Mouse (Mus musculus) hindbrain, embryonic 10.5 days (tissue): ENCODE data around the gene Lrit3. TPM values are rescaled to one million over a fixed set of nuclear protein-coding genes. Genes with fewer than 3 reads are reported as not detected.

Experiments used
- DNase-seq: peaks from one replicate; pipeline ENCODE4 v3.0.0-alpha.2; 2017; ENCODE audit warnings: low spot score
- H3K27ac ChIP-seq: fragments of 300-500 bp; sonication (generic); 2 replicates; pipeline ENCODE4 v1.5.1; 2016; ENCODE audit warnings: mild to moderate bottlenecking, moderate library complexity
- H3K27me3 ChIP-seq: fragments of 300-500 bp; sonication (generic); 2 replicates; pipeline ENCODE4 v1.6.1; 2016; ENCODE audit warnings: mild to moderate bottlenecking; ENCODE audit not compliant: poor library complexity, insufficient read depth, severe bottlenecking
- H3K36me3 ChIP-seq: fragments of 300-500 bp; sonication (generic); 2 replicates; pipeline ENCODE4 v1.6.1; 2016; ENCODE audit warnings: mild to moderate bottlenecking, moderate library complexity
- H3K4me1 ChIP-seq: fragments of 300-500 bp; sonication (generic); replicated peaks from 2 replicates; pipeline ENCODE4 v1.6.1; 2016; ENCODE audit warnings: mild to moderate bottlenecking
- H3K4me3 ChIP-seq: fragments of 300-500 bp; sonication (generic); 2 replicates; pipeline ENCODE4 v1.5.1; 2016; ENCODE audit warnings: mild to moderate bottlenecking, moderate library complexity
- H3K9me3 ChIP-seq: fragments of 300-500 bp; sonication (generic); 2 replicates; pipeline ENCODE4 v1.6.1; 2016; ENCODE audit warnings: mild to moderate bottlenecking, moderate library complexity
- WGBS: fragments of 180-500 bp; shearing (Covaris S2); methylation state at CpG from one replicate; pipeline ENCODE4 v1.1.7; 2016; 5-methylcytosine and 5-hydroxymethylcytosine counted together
- polyA plus RNA-seq: library from polyadenylated mRNA; unstranded; fragments of >200 nt; fragmentation: Nextera tagmentation; extraction: Ambion mirVana; gene quantifications from 2 replicates; pipeline ENCODE4 v1.2.1, GENCODE M21; 2016

Gene Lrit3
- polyA plus RNA-seq, 1 experiment from 2014 or later, result not detected

GRCm38 (mm10) chr3:129823293-129823692, 19.5 kb upstream of the Lrit3 start:
- Histone ChIP-seq H3K9me3 (no peaks in the 10 kb centered on the region), H3K4me3 (no peak overlapping the region), H3K27ac (no peak overlapping the region), H3K4me1 (no peaks in the 10 kb centered on the region), H3K27me3 (no peaks in the 10 kb centered on the region), H3K36me3 (peaks cover 65% of the 10 kb centered on the region)
- no peak for DNase-seq
- 59% methylated on average over 5 of the region's 5 CpGs for WGBS

- WGBS, result 80% methylated on average over 11 of the region's 11 CpGs
- DNase-seq, result no peak
- peaks cover 59% of the 10 kb centered on the region for H3K36me3 ChIP-seq
Observed at GRCm38 (mm10) chr3:129822206-129822775, 18.5 kb upstream of the Lrit3 start, which contains the start of gene Rrh. Gene Rrh (minus strand): TSS chr3:129822587.

GRCm38 (mm10) chr3:129821736-129822135, 17.9 kb upstream of the Lrit3 start:
- Histone ChIP-seq H3K4me1 (no peaks in the 10 kb centered on the region), H3K27ac (no peak overlapping the region), H3K4me3 (no peak overlapping the region), H3K27me3 (no peaks in the 10 kb centered on the region), H3K36me3 (peaks cover 54% of the 10 kb centered on the region), H3K9me3 (no peaks in the 10 kb centered on the region)
- 87% methylated on average over 8 of the region's 8 CpGs for WGBS
- DNase-seq, result no peak

More at GRCm38 (mm10) chr3:129822206-129822775, 18.5 kb upstream of the Lrit3 start, which contains the start of gene Rrh:
- H3K27me3 ChIP-seq, result no peaks in the 10 kb centered on the region
- H3K27ac ChIP-seq, result no peak within 1 kb of the TSS
- H3K4me1 ChIP-seq, result no peaks in the 10 kb centered on the region
- H3K4me3 ChIP-seq, result no peak within 1 kb of the TSS
- H3K9me3 ChIP-seq, result no peaks in the 10 kb centered on the region

- Histone ChIP-seq H3K9me3 (no peaks in the 10 kb centered on the region), H3K27ac (no peak overlapping the region), H3K4me3 (no peak overlapping the region), H3K27me3 (no peaks in the 10 kb centered on the region), H3K4me1 (no peaks in the 10 kb centered on the region), H3K36me3 (peaks cover 45% of the 10 kb centered on the region)
- 71% methylated on average over 9 of the region's 9 CpGs for WGBS
- no peak for DNase-seq
Observed at GRCm38 (mm10) chr3:129820847-129821246, 17.0 kb upstream of the Lrit3 start.

- no peak for DNase-seq
- H3K27me3 ChIP-seq, result no peaks in the 10 kb centered on the region
- WGBS, result 88% methylated on average over 2 of the region's 2 CpGs
- H3K9me3 ChIP-seq, result no peaks in the 10 kb centered on the region
- H3K36me3 ChIP-seq, result no peaks in the 10 kb centered on the region
- H3K27ac ChIP-seq, result no peak overlapping the region
- H3K4me1 ChIP-seq, result no peaks in the 10 kb centered on the region
- no peak overlapping the region for H3K4me3 ChIP-seq
Observed at GRCm38 (mm10) chr3:129799011-129799410, 4.8 kb downstream of the Lrit3 start.

DNA sequence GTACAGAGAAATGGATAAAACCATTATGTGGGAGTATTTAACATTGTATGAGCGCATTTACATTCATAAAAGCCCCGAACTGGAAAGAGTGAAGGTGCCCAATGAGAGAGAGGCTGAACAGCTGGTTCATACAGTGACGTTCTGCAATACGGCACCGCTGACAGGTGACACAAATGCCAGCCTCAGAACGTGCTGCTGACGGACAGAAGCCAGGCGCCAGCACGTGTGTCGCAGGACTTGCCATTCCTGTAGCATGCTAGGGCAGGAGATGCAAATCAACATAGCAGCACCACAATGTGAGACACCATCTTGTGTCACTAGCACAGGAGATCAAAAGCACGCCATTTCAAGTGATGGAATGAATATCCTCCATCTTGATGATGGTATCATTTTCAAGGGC, 5.3 kb downstream of the Lrit3 start:
- no peak overlapping the region for H3K4me3 ChIP-seq
- H3K27ac ChIP-seq, result no peak overlapping the region
- no peaks in the 10 kb centered on the region for H3K4me1 ChIP-seq
- 89% methylated on average over 11 of the region's 11 CpGs for WGBS
- no peak for DNase-seq
- H3K27me3 ChIP-seq, result no peaks in the 10 kb centered on the region
- H3K9me3 ChIP-seq, result no peaks in the 10 kb centered on the region
- no peaks in the 10 kb centered on the region for H3K36me3 ChIP-seq

DNA sequence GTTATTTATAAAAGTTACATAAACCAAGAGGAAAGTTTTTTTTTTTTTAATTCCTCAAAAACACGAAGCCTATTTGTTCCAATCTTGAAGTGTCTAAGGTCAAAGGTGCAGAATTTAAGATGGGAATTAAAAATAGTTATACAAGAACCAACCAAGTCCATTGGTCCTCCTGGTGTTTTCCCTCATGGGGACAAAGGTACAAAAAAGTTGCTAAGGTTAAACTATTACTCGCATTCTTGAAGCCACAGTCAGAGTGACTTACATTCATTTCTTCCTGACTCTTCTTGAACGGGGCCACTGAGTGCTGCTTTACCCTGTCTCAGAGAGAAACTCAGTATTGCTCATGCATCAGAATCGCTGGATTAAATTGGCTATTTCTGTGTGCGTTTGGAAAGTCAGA, 6.5 kb downstream of the Lrit3 start:
- H3K27ac ChIP-seq, result no peak overlapping the region
- H3K4me1 ChIP-seq, result no peaks in the 10 kb centered on the region
- H3K9me3 ChIP-seq, result no peaks in the 10 kb centered on the region
- H3K36me3 ChIP-seq, result no peaks in the 10 kb centered on the region
- no peaks in the 10 kb centered on the region for H3K27me3 ChIP-seq
- DNase-seq, result no peak
- WGBS, result 85% methylated on average over 5 of the region's 5 CpGs
- H3K4me3 ChIP-seq, result no peak overlapping the region

- no peaks in the 10 kb centered on the region for H3K4me1 ChIP-seq
- H3K27ac ChIP-seq, result no peak overlapping the region
- H3K36me3 ChIP-seq, result no peaks in the 10 kb centered on the region
- 89% methylated on average over 5 of the region's 5 CpGs for WGBS
- no peak for DNase-seq
- no peaks in the 10 kb centered on the region for H3K27me3 ChIP-seq
- no peak overlapping the region for H3K4me3 ChIP-seq
- no peaks in the 10 kb centered on the region for H3K9me3 ChIP-seq
Observed at GRCm38 (mm10) chr3:129793801-129794200, 10.0 kb downstream of the Lrit3 start.

- H3K27ac ChIP-seq, result no peak overlapping the region
- H3K36me3 ChIP-seq, result no peaks in the 10 kb centered on the region
- no peak for DNase-seq
- WGBS, result 90% methylated on average over 3 of the region's 3 CpGs
- H3K27me3 ChIP-seq, result no peaks in the 10 kb centered on the region
- no peak overlapping the region for H3K4me3 ChIP-seq
- no peaks in the 10 kb centered on the region for H3K4me1 ChIP-seq
- H3K9me3 ChIP-seq, result no peaks in the 10 kb centered on the region
Observed at GRCm38 (mm10) chr3:129782746-129783145, 21.1 kb downstream of the Lrit3 start.

GRCm38 (mm10) chr3:129781435-129781834, 22.4 kb downstream of the Lrit3 start:
- H3K27ac ChIP-seq, result no peak overlapping the region
- no peak for DNase-seq
- 52% methylated on average over 10 of the region's 10 CpGs for WGBS
- no peaks in the 10 kb centered on the region for H3K27me3 ChIP-seq
- H3K4me3 ChIP-seq, result no peak overlapping the region
- H3K4me1 ChIP-seq, result no peaks in the 10 kb centered on the region
- no peaks in the 10 kb centered on the region for H3K9me3 ChIP-seq
- no peaks in the 10 kb centered on the region for H3K36me3 ChIP-seq

DNA sequence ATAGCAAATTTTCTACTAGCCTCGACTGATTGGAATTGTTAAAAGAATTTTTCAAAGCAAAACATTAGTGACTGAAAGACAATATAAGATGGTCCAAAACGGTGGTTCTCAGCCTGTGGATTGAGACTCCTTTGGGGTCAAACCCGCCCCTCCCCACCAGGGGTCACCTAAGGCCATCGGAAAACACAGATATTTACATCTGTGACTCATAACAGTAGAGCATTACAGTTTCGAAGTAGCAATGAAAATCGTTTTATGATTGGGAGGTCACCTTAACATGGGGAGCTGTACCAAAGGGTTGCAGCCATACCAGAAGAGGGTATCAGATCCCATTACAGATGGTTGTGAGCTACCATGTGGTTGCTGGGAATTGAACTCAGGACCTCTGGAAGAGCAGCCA, 32.6 kb downstream of the Lrit3 start:
- no peak overlapping the region for H3K4me3 ChIP-seq
- no peaks in the 10 kb centered on the region for H3K4me1 ChIP-seq
- 78% methylated on average over 6 of the region's 6 CpGs for WGBS
- DNase-seq, result no peak
- no peaks in the 10 kb centered on the region for H3K9me3 ChIP-seq
- H3K27me3 ChIP-seq, result no peaks in the 10 kb centered on the region
- no peaks in the 10 kb centered on the region for H3K36me3 ChIP-seq
- no peak overlapping the region for H3K27ac ChIP-seq

GRCm38 (mm10) chr3:129766971-129767794, 36.6 kb downstream of the Lrit3 start:
- Histone ChIP-seq H3K4me1 (no peaks in the 10 kb centered on the region), H3K27me3 (no peaks in the 10 kb centered on the region), H3K9me3 (no peaks in the 10 kb centered on the region), H3K36me3 (no peaks in the 10 kb centered on the region), H3K27ac (no peak overlapping the region), H3K4me3 (no peak overlapping the region)
- DNase-seq, result no peak
- 87% methylated on average over 10 of the region's 10 CpGs for WGBS

DNA sequence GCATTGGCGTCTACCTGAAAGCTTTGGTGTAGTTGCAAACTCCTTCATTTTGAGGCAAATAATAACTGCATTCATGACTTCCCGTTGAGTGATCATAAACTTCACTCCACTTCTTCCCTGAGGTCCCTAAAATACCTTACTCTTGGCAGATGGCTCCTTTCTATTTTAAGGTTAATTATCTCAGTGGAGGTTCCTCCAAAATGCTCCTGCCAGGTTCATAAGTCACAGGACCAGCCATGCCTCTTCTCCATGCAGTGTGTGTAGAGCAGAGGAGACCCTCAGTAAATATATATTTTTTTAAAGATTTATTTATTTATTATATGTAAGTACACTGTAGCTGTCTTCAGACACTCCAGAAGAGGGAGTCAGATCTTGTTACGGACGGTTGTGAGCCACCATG, 37.7 kb downstream of the Lrit3 start:
- no peak for DNase-seq
- no peaks in the 10 kb centered on the region for H3K9me3 ChIP-seq
- no peak overlapping the region for H3K27ac ChIP-seq
- WGBS, result 89% methylated on average over 4 of the region's 4 CpGs
- H3K27me3 ChIP-seq, result no peaks in the 10 kb centered on the region
- H3K4me3 ChIP-seq, result no peak overlapping the region
- no peaks in the 10 kb centered on the region for H3K4me1 ChIP-seq
- H3K36me3 ChIP-seq, result no peaks in the 10 kb centered on the region
